Mouse (Mus musculus) cerebellum, adult 18-20 months (tissue): ENCODE data around the gene Nfasc.
A peak's percentile ranks its signal among the peaks of the same experiment; 100 is the strongest.

Experiments
- DNase-seq, 2 experiments: peaks; one replicate each; pipeline ENCODE4 v3.0.0; 2021

The Nfasc gene

GRCm38 (mm10) chr1:132581845-132582839 is 159.5 kb downstream of the Nfasc start:
- DNase-seq = peak in 1 of 2 experiments; percentile 43

GRCm38 (mm10) chr1:132580063-132580462 is 161.5 kb downstream of the Nfasc start:
- no peak for DNase-seq

DNA sequence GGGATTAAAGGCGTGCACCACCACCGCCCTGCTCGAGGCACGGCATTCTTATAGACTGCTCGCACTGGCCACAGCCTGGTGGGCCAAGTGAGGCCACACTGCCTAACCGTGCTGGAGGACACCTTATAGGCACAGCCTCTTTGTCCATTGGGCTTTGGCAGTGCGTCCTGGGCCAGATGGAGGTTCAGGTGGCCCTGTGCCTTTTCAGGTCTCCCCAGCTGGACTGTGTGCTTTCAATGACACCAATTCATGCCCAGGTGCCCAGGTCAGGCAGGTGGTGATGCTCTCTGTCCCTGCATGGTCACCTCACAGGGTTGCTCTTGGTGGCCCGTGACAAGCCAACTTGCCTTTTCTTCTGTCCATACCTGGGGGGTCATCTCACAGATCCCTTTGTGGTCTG is 164.8 kb downstream of the Nfasc start:
- DNase-seq = peak in 1 of 2 experiments; percentile 54

DNA sequence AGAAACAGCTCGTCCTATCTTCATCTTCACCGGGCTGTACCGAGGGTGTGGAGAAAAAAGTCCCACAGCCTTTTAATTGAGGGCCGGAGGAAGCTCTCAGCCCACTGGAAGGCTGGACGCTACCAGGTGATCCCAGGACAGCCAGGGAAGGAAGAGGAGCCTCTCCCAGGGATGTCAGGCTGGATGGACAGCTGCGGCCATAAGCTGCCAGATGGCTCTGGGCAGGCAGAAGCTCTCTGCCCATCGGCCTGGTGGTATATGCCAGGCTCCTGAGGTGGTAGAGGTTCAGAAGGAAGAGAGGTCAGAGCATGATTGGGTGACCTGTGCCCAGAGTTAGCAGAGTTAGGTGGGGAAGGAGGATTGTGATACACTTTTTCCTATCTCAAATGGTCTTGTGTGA is 168.7 kb downstream of the Nfasc start:
- DNase-seq = peak; percentile 42 to 55

DNA sequence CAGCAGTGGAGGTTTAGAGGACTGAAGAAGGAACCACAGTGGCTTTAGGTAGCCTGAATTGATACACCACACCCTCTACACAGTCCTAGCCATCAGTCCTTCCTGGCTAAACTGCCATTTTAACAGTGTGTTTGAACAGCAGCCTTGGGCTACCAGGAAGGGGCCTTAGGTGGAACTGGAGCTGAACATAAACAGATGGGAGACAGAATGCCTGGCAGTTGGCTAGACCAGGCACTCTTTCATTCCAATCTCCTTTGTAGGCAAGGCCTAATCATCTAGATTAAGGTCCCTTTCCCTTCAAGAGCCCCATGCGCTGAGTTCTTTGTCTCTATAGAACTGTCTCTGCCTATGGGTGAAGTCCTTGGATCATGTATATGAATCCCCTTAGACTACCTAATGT is 170.0 kb downstream of the Nfasc start:
- peak; percentile 41 to 57 for DNase-seq

GRCm38 (mm10) chr1:132570906-132571305 is 170.7 kb downstream of the Nfasc start:
- no peak for DNase-seq

DNA sequence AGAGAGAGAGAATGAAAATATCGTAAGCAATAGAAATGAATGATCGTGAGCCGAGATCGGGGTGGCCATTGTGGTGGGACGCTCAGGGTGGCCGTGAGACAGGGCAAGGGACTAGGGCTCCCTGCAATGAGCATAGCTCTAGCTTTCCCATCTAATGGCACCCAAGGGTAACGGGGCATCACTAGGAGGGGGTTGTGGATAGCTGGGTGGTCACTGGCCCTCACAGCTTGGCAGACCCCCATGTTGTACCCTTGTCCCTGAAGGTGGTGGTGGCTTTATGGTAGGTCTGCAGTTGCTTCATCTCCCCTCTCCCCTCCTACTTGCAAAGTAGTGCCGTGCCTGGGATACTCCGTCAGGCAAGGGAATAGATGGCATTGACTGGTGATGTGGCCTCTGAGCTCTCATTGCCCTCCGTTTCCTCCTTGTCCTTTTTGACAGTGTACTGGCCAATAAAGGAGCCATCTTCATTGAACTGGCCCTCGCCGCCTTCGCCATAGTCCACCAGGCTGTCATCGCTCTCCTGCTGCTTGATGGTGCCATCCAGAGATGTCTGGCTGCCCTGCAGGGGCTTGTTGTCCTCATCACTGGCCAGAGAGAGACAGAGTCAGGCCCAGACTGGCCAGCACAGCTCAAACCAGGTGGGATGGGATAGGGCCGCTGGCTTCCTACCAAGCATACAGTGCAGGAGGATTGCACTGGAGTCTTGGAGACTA is 171.4 kb downstream of the Nfasc start:
- DNase-seq = peak; percentile 52 to 57

- peak; percentile 83 to 89 for DNase-seq
These were observed 172.1 kb downstream of the Nfasc start for GRCm38 (mm10) chr1:132569516-132569915.

DNA sequence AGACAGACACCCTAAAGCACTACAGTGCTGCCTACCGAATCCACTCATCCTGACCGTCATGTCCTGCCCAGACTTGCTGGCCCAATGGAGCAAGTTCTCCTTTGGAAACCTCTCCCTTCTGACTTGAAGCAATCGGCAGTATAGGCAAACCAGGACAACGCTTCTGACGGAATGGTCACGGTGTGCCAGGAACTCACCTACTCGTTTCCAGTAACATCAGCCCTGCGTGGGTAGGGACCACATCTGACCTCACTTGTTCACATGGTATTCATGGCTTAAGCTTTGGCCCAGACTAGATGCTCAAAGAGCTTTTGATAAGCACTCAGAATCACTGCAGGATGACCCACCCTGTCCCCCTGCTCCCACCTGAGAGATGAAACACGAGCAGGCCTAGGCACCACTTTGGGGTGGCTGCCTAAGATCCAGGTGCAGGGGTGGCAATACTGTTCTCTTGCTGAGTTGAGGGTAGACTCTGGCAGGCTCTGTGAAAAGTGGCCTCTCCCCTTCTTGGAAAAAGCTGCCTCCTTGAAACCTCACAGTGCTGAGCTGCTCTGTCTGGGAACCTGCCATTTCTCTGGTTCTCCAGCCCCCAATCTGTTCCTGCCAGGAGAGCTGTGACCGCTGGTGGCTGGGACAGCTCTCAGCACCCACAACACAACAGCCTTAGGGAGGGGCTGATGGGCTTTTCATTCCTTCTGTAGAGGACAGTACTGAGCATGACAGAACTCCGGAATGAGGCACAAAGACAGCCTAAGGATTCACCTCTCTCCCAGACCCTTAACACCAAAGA is 174.1 kb downstream of the Nfasc start:
- DNase-seq = peak in 1 of 2 experiments; percentile 8

GRCm38 (mm10) chr1:132565766-132566165 is 175.8 kb downstream of the Nfasc start:
- DNase-seq = no peak

- DNase-seq = peak in 1 of 2 experiments; percentile 24
These were observed 176.7 kb downstream of the Nfasc start for GRCm38 (mm10) chr1:132564946-132565345.

DNA sequence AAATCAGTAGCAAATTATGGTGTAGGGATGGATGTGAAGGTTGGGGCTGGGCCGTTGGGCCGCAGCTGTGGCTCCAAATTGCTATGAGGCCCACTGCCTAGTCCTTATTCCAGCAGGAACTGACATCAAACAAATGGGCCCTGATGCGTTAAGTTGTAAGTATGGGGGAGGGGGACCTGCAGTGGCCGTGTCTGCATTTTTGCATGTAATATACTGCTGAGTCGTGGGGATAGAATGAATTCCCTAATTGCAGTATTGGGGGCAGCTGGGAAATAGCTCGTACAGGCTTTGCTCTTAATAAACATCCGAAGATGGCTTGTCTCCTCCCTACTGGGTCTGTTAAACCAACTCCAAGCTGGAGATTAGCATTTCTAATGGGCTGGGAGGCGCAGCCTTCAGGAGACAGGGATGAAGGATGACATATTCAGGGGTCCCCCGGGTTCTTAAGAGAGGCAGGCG is 179.2 kb downstream of the Nfasc start:
- DNase-seq = no peak

DNA sequence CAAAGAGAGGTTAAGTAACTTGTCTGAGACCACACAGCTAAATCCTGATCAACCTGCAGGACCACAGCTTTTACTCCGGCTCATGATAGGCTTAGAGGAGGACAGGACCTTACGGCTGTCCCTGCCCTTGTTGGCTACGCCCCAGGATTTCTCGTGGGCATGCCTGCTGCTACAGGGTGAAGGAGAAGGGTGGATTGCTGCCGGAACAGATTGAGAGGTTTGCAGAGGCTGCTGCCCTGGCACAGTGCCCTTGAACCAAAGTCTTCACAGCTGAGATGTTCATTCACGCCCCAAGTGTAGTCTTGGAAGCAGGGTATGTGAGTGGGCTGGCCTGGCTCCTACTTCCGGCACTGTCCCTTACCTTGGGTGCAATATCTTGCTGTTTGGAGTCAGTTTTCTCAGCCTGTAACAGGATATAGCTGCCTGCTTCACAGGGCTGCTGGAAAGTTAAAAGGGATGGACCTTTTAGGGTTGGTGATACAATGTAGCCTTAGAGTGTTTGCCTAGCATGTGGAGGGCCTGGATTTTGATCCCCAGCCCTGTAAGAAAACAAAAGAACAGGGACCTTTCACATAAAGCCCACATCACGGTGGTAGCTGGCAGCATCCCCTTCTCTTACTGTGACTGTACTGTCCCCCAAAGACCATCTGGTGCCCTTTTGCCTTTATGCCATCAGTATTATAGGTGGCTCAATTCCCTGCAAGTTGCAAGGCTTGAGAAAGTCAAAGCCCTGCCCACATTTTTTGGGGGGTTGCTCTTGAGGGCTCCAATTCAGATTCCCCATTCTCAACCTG is 180.5 kb downstream of the Nfasc start:
- DNase-seq = peak; percentile 66 to 68

- peak in 1 of 2 experiments; percentile 2 for DNase-seq
These were observed 182.6 kb downstream of the Nfasc start for GRCm38 (mm10) chr1:132559045-132559444.

DNA sequence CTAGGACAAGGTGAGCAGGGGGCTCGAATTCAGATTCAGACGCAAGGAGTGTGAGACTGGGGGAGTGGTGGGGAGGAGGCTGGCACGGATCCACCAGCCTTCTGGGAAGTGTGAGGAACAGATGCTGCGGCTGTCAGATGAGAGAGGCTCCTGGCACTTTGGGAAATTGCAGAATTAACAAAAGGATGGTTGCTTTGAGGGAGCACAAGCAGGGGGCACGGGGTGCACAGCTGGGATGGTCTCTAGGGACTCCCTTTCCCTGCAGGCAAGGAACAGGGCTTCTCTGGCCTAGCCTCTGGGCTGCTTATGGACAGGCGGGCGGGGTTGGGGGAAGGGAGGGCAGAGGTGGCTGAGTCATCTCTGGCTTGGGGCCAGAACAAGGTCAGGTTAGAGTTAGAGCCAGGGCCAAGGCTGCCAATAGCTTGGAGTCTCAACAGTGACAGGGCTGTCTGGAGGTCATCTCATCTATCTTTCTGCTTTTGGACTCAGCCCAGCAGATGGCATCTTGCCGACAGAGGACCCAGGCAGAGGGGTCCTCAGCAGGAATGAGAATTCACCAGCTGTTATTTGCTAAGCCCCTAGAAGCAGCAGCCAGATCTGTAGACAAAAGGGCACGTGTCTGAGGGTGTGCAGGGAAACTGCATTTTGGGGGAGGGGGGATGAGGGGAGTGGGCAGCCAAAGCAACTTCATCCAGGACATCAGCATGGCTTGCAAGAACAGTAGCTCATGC is 183.5 kb downstream of the Nfasc start:
- peak; percentile 62 to 65 for DNase-seq

DNA sequence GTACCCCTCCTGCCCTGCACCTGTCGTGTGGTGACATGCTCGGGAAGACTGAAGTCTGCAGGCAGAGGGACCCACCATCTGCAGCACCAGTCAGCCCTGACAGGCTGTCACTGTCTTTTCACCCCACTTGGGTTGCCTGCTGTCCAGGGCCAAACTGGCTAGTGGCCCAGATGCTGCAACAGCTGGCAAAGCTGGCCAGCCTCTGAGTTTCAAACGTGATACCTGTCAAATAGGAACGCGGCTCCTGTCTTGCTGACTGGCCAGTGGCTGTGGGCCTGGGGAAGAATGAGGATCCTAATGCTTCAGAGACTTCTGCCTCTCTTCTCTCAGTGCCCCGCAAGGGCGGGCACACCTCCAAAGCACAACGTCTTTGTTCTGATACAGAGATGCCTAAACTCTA is 197.8 kb downstream of the Nfasc start:
- DNase-seq = peak; percentile 27 to 40

GRCm38 (mm10) chr1:132542762-132543306 is 198.8 kb downstream of the Nfasc start, which contains the start of gene Cntn2:
Gene Cntn2, minus strand, starts transcription at chr1:132543256.
- DNase-seq = peak; percentile 88 to 92

DNA sequence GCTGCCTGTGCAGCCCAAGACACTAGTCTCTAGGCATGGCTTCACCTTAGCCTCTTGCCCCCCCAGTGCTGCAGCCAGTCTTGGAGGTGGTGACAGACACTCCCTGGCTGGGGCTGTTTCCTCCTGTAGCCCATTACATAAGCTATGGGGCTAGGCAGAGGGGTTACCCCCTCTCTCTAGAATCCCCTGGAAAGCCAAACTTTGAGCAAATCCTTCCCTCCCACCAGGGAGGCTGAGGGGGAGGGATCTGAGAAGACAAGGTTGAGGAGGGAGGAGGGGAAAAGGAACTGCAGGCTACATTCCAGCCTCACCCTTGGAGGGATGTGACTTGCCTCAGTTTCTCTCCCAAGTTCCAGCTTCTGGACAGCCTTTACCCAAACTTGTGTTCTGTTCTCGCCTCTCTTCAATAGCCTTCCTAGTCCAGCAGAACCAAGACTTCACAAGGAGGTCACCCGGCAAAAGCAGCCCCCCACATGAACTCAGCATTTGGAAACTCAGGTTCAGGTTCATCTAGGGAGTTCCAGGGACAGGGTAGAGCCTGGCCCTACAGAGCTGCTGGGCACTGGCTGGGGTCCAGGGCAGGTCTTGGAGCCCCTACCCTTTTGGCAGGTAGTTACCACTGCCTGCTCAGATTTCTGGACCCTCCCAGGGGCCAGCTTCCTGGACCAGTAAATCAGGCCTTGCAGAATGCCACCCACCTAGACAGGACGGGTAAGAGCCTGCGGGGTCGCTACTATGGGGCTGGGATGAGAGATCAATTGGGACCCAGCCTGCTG is 199.6 kb downstream of the Nfasc start:
- DNase-seq = peak in 1 of 2 experiments; percentile 60

DNA sequence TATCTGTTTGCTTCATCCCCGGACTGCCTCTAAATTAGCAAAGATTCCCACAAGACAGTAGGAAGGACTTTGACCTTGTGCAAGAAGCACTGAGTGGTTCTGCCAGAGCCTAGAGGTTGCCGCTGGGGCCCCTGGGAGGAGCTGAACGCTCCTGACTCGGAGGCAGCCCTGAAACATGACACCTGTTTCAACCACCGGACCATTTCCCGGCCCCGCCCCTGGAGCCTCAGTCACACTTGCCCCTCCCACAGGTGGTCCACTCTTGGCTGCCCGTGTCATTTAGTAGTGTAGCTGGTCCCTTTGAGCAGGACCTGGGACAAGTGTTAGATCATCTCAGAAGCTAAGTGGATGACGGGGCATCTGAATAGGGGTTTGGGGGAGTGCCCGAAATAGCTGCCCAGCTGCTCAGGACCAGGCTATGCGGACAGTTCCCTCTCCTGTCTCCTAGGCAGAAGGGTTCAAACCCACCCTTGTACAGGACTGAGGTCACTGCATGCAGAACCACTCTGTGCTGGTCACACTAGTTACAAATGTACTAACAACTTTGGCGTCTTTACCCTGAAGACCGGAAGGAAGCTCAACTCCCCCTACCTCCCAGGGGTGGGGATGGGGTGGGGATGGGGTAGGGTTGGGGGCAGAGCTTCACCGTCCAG is 200.3 kb downstream of the Nfasc start:
- DNase-seq = peak; percentile 65 to 74
